Mouse (Mus musculus): ENCODE data around the gene Exosc8.

The Exosc8 gene

DNA sequence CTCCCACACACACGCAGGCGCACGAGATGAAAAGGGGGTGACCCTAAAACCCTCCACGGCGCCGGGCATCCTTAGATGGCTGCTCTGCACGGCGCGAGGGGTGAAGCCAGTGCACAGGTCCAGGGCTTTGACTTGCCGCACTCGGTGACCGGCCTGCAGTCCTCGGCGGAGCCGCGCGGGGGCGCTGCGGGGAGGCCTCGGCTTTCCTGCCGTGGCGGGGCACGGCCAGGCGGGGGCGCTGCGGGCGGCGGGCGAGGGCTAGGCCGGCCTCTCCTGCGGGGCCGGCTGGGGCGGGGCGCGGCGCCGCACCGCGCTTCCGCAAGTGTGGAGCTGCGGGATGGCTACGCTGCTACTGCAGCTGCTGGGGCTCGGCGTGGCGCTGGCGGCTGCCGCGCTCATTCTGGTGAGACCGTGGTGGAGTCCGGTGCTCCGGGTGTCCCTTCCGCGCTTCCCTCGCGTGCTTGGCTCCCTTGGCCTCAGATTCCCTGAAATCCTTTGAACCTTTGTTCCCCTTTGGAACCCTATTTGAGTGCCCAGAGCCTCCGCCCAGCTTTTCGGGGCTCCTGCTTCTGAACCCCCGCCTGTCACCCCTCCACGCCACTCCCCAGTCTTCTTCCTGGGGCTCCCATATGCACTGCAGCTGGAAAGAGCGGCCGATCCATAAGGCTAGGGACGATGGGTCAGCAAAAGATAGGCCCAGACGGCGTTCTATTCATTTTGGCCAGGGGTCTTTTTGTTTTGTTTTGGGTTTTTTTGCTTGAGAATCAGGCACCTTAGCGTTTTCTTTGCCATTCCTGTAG lies at the start of gene Exosc8, which contains the start of gene Alg5:
Exosc8 (minus strand) TSS at position 147 of the 800 bp plus-strand sequence.
Alg5 (plus strand) TSS at position 293 of the 800 bp plus-strand sequence.
- DNase-seq: peak; percentile 92

- DNase-seq: no peak
Measured at GRCm38 (mm10) chr3:54775989-54776631, 40.9 kb upstream of the Exosc8 start.

DNA sequence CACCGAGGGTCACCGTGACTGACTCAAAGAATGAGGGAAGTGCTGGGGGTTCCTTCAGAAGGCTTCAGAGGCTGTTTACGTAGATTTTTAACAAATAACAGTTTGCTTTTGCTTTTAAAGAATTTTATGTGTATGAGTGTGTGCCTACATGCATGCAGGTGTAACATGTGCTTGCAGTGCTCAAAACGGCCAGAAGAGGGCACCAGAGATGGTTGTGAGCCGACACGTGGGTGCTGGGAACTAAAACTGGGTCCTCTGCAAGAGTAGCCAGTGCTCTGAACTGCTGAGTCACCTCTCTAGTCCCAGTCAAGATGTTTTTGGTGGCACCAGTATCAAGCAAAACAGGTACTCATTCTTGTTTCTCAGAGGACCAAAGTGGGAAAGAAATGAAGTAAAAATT lies 38.4 kb upstream of the Exosc8 start:
- DNase-seq: no peak

GRCm38 (mm10) chr3:54769349-54770275 lies 34.4 kb upstream of the Exosc8 start:
- DNase-seq: no peak

DNA sequence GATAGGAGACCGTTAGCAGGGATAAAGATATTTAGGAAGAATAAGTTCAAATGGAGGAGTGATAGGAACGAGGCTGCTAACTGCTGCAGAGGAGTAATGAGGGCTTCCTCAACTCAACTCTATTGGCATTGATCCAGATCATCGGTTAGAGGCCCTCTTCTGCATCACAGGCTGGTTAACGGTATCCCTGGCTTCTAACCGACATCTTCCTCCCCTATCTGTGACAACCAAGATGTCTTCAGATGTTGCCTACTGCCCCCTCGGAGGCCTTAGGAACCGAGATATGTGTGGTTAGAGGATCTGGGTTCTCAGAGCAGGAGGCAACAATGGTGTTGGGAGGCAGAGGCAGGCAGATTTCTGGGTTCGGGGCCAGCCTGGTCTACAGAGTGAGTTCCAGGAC lies 33.4 kb upstream of the Exosc8 start:
- no peak for DNase-seq

GRCm38 (mm10) chr3:54766811-54767210 lies 31.6 kb upstream of the Exosc8 start:
- no peak for DNase-seq

DNA sequence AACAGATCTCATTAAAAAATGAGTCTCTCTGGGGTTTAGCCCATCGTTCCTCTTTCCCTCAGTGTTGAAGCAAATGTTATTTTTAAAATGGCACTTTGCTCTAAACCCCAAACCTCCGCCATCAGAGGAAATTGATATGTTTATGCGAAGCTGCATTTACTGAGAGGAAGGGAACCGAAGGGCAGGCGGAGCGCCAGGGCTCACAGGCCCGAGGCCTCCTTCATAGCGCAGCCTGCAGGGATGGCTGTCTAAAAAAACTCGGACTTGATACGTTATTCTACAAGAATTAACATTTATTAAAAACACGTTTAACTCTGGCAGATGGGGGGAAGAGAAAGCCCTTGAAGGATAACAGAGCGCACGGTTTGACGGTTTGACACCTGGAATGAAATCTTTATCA lies 30.8 kb upstream of the Exosc8 start:
- DNase-seq: no peak

DNA sequence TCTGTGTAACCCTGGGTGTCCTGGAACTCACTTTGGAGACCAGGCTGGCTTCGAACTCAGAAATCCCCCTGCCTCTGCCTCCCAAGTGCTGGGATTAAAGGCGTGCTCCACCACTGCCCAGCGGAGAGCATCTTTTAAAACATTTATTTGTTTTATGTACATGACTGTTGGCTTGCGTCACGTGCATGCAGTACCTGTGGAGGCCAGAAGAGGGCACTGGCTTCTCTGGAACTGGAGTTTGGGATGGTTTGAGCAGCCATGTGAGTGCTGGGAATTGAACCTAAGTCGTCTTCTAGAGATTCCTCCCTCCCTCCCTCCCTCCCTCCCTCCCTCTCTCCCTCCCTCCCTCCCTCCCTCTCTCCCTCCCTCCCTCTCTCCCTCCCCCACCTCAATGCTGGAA lies 30.3 kb upstream of the Exosc8 start:
- peak; percentile 26 for DNase-seq

DNA sequence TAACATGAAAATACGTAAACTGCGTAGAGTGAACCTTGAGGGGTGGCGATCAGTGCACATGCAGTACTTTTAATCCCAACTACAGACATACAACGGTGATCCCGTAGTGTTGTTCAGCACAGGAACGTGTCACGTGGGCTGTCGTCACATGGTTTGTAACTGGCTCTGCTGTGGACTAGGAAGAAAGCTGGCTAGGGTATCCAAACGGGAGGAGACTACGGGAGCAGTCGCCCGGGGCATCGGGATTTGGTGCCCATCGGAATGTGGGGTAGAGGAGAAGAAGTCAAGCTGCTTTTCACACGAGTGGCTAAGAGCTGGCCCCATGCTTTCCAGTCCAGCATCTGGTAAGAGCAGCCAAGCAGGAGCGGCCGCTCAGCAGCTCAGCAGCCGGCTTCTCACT lies 29.2 kb upstream of the Exosc8 start:
- no peak for DNase-seq

GRCm38 (mm10) chr3:54761258-54761657 lies 26.1 kb upstream of the Exosc8 start:
- DNase-seq: no peak

GRCm38 (mm10) chr3:54760321-54761115 lies 25.3 kb upstream of the Exosc8 start:
- no peak for DNase-seq

- no peak for DNase-seq
Measured at GRCm38 (mm10) chr3:54759211-54759610, 24.0 kb upstream of the Exosc8 start.

DNA sequence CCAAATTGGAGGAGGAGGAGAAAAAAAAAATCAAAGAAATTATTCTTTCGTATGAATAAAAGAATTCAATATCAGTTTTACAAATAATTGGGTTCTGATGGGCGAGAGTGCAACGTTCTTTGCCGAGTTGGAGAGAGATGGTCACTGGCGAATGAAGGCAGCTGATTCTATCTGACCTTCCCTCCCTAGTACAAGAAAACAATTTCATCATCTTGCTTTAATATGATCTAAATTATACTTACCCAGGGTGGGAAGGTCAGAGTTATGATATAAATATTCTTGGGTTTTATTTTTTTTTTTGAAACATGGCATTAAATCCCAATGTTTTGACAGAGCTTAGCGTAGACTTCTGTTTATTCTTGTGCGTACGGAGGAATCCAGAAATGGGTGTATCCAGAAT lies 22.3 kb upstream of the Exosc8 start:
- no peak for DNase-seq

GRCm38 (mm10) chr3:54756058-54756457 lies 20.9 kb upstream of the Exosc8 start:
- no peak for DNase-seq

DNA sequence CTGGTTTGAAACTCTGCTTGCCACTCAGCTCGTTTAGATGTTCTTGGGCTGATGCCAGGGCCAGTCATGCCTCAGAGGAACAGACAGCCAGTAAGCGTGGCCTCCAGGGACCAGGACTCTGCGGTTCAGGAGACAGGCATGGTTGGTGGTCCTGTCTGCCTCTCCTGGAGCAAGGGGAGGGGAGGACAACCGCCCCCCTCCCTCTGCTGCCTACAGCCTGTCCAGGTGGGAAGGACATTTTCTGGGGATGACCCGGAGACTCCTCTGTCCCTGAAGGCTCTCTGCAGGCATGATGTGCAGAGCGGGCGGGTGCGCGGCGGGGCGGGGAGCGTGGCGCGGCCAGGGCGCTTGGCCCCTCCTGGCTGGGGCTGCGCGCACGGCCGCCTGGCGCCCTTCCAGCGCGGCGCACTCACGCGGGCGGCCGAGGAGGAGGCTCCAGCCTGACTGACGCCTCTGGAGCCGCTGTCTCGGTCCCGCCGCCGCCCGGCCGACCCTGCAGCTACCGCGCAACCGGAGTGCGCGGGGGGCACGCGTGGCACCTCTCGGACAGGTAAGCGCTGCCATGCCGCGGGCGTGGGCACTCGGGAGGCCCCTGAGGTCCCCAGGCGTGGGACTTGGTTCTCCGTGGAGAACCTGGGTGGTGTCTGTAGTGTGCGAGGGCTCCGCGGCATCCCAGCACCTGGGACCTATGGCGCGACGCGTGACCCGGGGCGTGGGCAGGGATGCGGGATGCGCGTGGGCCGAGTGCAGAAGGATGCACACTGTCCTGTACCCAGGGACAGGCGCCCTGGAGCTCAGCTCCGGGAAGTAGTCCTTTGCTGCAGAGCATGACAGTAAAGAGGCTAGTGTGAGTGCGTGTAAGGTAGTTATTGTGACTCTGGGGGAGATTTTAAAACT lies 20.2 kb upstream of the Exosc8 start, which contains the start of gene Smad9:
Smad9 (plus strand) TSS at position 438 of the 897 bp plus-strand sequence.
- DNase-seq: no peak

DNA sequence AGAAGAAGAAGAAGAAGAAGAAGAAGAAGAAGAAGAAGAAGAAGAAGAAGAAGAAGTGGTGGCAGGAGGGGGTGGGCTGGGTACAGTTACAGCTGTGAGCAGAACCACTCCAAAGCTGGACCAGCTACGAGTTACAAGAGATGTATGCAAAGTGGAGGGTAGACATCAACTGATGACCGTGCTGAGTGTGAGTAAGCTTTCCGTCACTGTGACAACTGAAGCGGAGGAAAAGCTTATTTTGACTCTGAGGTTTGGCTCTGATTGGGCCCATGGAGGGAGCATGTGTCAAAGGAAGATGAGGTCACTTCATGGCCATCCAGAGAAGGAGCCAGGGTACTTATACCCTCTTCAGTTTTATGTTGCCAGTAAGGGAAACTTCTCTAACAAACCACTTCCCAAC lies 18.2 kb upstream of the Exosc8 start:
- DNase-seq: no peak

DNA sequence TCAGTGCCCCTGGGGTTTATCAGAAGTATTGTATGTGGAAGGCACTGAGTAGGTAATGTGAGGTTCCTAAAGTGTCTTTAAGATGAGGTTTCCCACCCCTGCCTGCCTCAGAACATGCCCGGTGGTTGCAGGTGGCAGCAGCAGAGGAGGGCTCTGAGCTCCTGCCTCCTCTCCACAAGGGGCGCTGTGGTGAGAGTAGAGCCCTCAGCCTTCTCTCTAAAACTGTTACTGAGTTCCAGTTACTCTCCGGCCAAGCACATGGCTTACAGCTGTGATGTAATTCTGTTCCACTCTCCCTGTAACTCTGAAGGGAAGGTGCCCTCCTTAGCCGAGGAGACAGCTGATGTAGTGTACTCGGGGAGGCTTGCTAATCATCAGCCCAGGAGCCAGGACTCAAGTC lies 10.6 kb upstream of the Exosc8 start:
- peak; percentile 42 for DNase-seq

DNA sequence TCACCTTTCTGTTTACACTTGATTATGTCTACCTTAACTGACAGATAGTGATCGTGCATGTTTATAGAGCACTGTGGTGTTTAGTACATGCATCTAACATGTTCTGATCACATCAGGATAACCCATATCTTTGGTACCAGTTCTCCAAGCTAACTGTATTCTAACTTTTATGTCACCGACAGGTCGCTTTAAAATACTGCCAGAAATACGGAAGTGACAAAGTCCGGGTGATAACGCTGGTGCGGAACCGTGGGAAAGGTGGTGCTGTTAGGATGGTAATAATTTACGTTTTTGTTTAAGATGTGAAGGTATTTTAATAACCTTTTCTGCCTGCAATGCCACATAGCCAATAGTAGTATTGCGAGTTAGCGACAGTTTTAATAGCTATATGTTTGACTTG lies 6.8 kb upstream of the Exosc8 start:
- DNase-seq: no peak

DNA sequence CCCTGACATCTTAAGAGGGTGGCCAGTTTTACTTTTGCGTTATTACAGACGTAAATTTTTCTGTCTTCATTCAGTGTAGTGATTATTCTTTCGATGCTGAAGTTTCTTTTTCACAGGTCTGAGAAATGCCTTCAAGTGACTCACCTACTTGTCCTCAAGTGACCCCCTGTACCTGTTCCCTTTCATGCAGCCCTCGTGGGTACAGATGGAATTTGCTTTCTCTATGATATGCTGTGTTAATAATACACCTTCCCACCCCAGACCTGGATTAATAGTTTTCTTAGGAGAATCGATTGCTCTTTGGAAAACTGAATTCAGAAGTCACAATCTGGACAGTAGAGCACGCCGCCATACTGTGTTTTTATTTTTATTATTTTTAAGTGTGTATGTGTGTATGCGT lies 2.1 kb upstream of the Exosc8 start:
- no peak for DNase-seq

DNA sequence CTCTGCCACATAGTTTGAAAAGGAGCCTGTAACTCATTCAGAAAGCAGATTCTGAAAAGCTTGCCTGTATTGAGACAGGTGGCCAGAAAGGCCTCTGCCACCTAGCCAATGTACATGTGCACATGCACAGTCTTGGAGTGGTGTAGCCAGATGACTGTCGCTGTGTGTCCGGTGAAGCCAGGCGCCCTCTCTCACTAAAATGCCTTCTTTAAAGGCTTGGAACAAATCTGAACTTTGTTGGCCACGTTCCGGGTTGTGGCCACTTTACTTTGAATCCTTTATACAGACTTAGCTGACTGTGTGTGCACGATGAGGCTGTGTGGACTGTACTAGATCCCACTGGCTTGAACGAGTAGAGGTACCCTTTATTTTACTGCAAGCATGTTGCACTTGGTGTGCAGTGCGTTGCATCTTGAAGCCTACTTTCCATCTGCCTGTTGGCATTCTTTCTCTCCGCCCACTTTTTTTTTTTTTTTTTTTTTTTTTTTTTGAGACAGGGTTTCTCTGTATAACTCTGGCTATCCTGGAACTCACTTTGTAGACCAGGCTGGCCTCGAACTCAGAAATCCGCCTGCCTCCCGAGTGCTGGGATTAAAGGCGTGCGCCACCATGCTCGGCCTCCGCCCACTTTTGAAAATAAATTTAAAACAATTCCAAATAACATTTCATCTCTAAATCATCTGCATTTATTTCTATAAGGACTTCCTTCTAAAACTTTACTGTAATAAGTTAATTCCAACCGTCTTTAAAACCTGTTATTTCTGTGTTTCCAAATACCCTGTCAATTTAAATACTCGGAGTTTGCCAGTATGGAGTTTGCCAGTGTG lies 1.1 kb upstream of the Exosc8 start:
- peak; percentile 21 for DNase-seq

All from thymus, postnatal 14 days (tissue).